Mouse (Mus musculus) heart, embryonic 10.5 days (tissue): ENCODE measurements around the gene Eln. TPM values are rescaled to one million over a fixed set of nuclear protein-coding genes. Genes with fewer than 3 reads are reported as not detected.

Experiments
- DNase-seq: peaks from one replicate; pipeline ENCODE4 v3.0.0-alpha.2; 2017; ENCODE audit warnings: low spot score
- H3K27ac ChIP-seq: fragments of 300-500 bp; sonication (generic); 2 replicates; pipeline ENCODE4 v1.5.1; 2016; ENCODE audit warnings: mild to moderate bottlenecking
- H3K27me3 ChIP-seq: fragments of 300-500 bp; sonication (generic); 2 replicates; pipeline ENCODE4 v1.6.1; 2016; ENCODE audit warnings: mild to moderate bottlenecking; ENCODE audit not compliant: poor library complexity, insufficient read depth, severe bottlenecking
- H3K36me3 ChIP-seq: fragments of 300-500 bp; sonication (generic); 2 replicates; pipeline ENCODE4 v1.6.1; 2016; ENCODE audit warnings: mild to moderate bottlenecking, moderate library complexity
- H3K4me1 ChIP-seq: fragments of 300-500 bp; sonication (generic); 2 replicates; pipeline ENCODE4 v1.6.1; 2016; ENCODE audit warnings: mild to moderate bottlenecking
- H3K4me3 ChIP-seq: fragments of 300-500 bp; sonication (generic); 2 replicates; pipeline ENCODE4 v1.5.1; 2016; ENCODE audit warnings: mild to moderate bottlenecking, moderate library complexity
- H3K9me3 ChIP-seq: fragments of 300-500 bp; sonication (generic); 2 replicates; pipeline ENCODE4 v1.6.1; 2016; ENCODE audit warnings: mild to moderate bottlenecking, moderate library complexity
- WGBS: fragments of 180-500 bp; shearing (Covaris S2); methylation state at CpG from one replicate; pipeline ENCODE4 v1.1.7; 2016; 5-methylcytosine and 5-hydroxymethylcytosine counted together
- polyA plus RNA-seq: library from polyadenylated mRNA; unstranded; fragments of >200 nt; fragmentation: Nextera tagmentation; extraction: Ambion mirVana; gene quantifications from 2 replicates; pipeline ENCODE4 v1.2.1, GENCODE M21; 2016

Eln gene
- polyA plus RNA-seq, 1 experiment from 2014 or later, result 8.0 TPM

DNA sequence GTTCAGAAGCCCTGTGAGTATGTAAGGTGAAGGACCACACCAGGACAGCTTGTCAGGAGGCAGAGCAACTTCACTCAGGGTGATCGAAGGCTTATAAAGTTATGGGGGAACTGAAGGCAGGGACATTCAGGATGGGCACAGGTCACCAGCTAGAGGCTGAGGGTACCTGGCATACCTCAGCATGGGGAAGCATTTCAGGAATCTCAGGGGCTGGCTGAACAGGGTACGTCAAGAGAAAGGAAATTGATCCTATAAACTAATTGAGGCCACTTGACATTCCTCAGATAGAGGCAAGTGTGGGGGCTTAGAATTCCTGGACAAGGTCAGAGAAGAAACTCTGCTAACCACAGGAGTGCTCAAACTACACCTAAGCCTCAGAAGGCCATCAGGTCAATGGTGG lies 51.6 kb downstream of the Eln start:
- H3K36me3 ChIP-seq, result no peaks in the 10 kb centered on the region
- no peaks in the 10 kb centered on the region for H3K9me3 ChIP-seq
- no peak overlapping the region for H3K27ac ChIP-seq
- no peaks in the 10 kb centered on the region for H3K27me3 ChIP-seq
- peaks cover 11% of the 10 kb centered on the region; the same call in 1 of the 2 replicates for H3K4me1 ChIP-seq
- H3K4me3 ChIP-seq, result no peak overlapping the region
- no peak for DNase-seq
- 40% methylated on average over 2 of the region's 2 CpGs for WGBS

DNA sequence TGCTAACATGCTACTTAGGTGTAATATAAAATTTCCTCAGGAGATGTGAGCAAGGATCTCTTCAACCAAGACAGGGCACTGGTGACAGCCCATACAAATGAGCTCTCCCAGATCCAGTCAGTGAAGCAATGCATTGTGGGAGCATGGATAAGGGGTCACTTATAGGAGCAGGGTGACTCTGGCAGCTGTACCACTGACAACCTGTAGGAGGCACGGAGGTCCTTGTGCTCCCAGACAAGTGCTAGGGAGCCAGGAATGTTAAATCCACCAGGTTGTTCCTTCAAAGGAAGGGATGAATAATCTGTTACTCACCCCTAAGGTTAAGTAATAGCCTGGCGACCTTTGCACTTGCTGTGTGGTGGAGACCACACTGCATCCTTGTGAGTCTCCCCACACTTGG lies 52.0 kb downstream of the Eln start:
- H3K27ac ChIP-seq, result 0 out of 2 replicates have a peak overlapping the region, but pooled peaks have one; percentile 12
- DNase-seq, result no peak
- 14% methylated on average over 2 of the region's 2 CpGs for WGBS
- no peaks in the 10 kb centered on the region for H3K9me3 ChIP-seq
- peaks cover 11% of the 10 kb centered on the region; the same call in 1 of the 2 replicates for H3K4me1 ChIP-seq
- H3K4me3 ChIP-seq, result no peak overlapping the region
- no peaks in the 10 kb centered on the region for H3K36me3 ChIP-seq
- H3K27me3 ChIP-seq, result no peaks in the 10 kb centered on the region

DNA sequence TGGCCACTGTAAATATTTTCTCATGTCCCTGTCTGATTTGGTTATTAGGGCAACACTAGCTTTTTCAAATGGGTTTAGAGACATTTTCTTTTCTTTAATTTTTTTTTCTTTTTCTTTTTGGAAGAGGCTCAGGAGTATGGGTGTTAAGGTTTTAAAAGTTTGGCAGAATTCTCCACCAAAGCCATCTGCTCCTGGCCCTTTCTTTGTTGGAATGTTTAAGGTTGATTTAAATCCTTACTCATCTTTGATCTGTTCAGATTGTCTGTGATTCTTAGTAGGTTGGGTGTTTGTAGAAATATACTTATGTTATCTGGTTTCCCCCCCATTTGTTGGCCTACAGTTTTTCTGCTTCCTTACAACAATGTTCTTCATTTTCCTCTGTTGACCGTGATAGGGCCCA lies 54.4 kb downstream of the Eln start:
- 96% methylated on average over 1 of the region's 1 CpGs for WGBS
- peaks cover 28% of the 10 kb centered on the region for H3K4me1 ChIP-seq

DNA sequence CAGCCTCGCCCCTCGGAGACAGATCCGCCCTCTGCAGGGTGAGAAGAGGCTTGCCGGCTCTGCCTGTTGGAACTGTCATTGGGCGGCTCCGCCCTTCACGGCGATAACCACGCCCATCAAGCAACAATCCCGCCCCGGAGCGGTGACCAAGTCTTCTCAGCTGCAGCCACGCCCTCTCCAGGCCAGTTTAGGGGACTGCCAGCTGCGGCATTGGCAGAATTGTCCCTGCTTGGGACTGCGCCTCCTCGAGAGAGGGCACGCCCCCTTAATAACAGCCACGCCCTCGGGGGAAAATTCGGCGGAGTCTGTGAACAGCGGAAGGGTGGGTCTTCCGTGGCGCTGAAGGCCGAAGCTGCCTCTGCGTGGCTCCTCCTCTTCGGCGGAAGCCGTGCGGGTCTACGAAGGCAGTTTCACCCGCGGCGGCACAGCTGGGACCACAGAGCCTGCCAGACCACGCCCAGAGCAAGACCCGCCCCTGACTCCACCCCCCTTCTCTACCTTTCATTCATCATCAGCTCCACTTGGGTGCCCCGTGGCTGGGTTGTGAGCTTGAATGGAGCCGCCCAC lies 58.3 kb downstream of the Eln start:
- Histone ChIP-seq H3K4me3 (peak overlapping the region; percentile 82), H3K4me1 (peaks cover 21% of the 10 kb centered on the region), H3K27me3 (peaks cover 5% of the 10 kb centered on the region; the same call in 1 of the 2 replicates), H3K36me3 (peaks cover 17% of the 10 kb centered on the region), H3K9me3 (no peaks in the 10 kb centered on the region), H3K27ac (peak overlapping the region; percentile 89)
- WGBS, result under 1% methylated on average over 38 of the region's 38 CpGs
- DNase-seq, result peak; percentile 100

More for the DNA sequence above, 54.4 kb downstream of the Eln start:
- H3K27ac ChIP-seq, result no peak overlapping the region
- H3K4me3 ChIP-seq, result no peak overlapping the region
- no peaks in the 10 kb centered on the region for H3K36me3 ChIP-seq
- H3K27me3 ChIP-seq, result no peaks in the 10 kb centered on the region
- DNase-seq, result no peak
- no peaks in the 10 kb centered on the region for H3K9me3 ChIP-seq

DNA sequence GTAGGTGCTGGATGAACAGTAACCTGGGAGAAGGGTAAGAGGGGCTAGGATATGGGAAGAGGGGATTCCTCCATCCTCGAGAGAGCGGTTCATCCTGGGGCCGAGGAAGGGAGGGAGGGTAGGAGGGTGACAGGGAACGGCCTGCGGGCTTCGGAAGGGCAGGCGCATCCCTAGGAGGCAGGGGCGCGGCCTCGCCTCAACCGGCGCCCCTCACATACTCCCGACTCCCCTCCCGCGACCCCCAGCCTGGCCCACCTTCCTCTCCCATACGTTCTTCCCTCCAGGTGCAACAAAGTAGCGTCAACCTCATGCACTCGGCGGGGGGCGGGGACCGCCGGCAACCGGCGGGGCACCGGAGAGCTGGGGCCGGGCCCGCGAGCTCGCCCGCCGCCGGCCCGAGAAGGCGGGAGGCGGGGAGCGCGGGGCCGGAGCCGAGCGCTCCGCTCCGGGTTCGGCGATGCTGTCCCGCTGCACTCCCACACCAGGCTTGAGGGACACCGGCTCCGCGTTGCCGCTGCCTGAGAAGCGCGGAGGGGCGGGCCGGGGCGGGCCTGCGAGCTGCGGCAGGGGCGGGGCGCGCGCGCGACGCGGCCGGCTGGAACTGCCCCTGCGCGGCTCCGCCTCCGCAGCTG lies 58.9 kb downstream of the Eln start, which contains the start of gene Limk1:
Limk1 (minus strand) TSS at position 513 of the 632 bp plus-strand sequence.
- Histone ChIP-seq H3K4me3 (peak within 1 kb of the TSS; percentile 82), H3K4me1 (peaks cover 21% of the 10 kb centered on the region), H3K9me3 (no peaks in the 10 kb centered on the region), H3K27ac (peak within 1 kb of the TSS; percentile 89), H3K36me3 (peaks cover 22% of the 10 kb centered on the region), H3K27me3 (peaks cover 5% of the 10 kb centered on the region; the same call in 1 of the 2 replicates)
- WGBS, result 1% methylated on average over 69 of the region's 69 CpGs
- no peak for DNase-seq

DNA sequence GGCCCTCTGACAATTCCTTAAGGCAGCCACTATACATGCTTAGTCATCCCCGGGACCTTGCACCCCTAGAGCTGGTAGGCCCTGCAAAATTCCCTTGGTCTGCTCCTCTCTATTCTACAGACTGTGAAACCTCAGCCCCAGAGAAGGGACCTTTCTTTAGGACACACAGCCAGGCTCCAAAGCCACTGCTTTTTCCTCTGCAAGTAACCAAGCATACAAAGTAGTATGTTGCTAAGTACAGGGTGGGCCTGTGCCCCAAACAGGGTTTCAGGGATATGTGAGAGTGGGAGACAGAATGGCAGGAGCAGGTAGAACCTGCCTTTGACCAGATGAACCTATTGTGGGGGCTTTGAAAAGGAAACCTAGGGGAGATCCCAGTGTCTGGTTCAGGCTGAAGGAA lies 59.9 kb downstream of the Eln start:
- Histone ChIP-seq H3K27ac (no peak overlapping the region), H3K36me3 (peaks cover 27% of the 10 kb centered on the region), H3K27me3 (peaks cover 5% of the 10 kb centered on the region; the same call in 1 of the 2 replicates), H3K4me1 (peaks cover 21% of the 10 kb centered on the region), H3K9me3 (no peaks in the 10 kb centered on the region), H3K4me3 (peak overlapping the region; percentile 82; the same call in 1 of the 2 replicates)
- WGBS, result 79% methylated on average over 1 of the region's 1 CpGs
- DNase-seq, result no peak

DNA sequence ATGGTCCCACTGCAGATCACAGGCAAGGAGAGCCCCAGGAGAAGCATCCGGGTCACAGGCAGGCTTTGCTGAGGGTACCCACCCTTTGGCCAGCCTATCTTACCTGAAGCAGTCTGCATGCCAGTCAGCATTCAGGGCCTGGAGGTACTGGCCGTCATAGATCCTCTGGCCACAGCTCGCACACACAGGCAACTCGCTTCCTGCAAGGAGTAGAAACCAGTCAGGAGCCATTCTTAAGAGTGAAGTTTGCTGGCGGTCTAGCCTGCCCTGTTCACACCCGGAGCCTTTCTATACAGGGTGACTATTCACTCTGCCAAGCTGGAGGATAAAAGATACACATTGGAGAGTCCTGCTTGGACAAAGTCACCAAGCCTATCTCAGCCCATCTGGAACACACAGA lies 60.6 kb downstream of the Eln start:
- H3K36me3 ChIP-seq, result peaks cover 27% of the 10 kb centered on the region
- H3K27ac ChIP-seq, result no peak overlapping the region; the same call in 1 of the 2 replicates
- WGBS, result 85% methylated on average over 6 of the region's 6 CpGs
- H3K4me3 ChIP-seq, result no peak overlapping the region
- no peaks in the 10 kb centered on the region for H3K9me3 ChIP-seq
- DNase-seq, result no peak
- H3K27me3 ChIP-seq, result peaks cover 5% of the 10 kb centered on the region; the same call in 1 of the 2 replicates
- H3K4me1 ChIP-seq, result peaks cover 21% of the 10 kb centered on the region

DNA sequence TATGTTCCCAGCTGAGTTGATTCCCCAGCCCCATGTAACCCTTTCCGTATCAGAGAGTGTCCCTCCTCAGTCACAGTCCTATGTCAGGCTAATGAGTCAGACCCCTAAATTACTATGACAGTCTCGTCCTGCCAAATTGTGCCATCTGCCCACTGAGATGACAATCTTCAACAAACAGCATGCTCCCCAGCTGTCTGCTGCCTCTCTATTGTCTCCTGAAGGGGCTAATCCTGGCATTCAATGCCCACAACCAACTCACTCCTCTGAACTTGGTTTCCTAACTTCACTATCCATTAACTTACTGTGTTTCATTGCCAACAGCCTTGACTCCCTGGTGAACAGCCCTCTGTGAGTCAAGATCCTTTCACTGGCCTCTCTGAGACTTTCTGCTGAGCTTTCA lies 62.7 kb downstream of the Eln start:
- 82% methylated on average over 2 of the region's 2 CpGs for WGBS
- H3K27ac ChIP-seq, result no peak overlapping the region
- peaks cover 5% of the 10 kb centered on the region; the same call in 1 of the 2 replicates for H3K27me3 ChIP-seq
- H3K36me3 ChIP-seq, result peaks cover 27% of the 10 kb centered on the region
- no peaks in the 10 kb centered on the region for H3K9me3 ChIP-seq
- DNase-seq, result no peak
- peaks cover 39% of the 10 kb centered on the region for H3K4me1 ChIP-seq
- no peak overlapping the region for H3K4me3 ChIP-seq

DNA sequence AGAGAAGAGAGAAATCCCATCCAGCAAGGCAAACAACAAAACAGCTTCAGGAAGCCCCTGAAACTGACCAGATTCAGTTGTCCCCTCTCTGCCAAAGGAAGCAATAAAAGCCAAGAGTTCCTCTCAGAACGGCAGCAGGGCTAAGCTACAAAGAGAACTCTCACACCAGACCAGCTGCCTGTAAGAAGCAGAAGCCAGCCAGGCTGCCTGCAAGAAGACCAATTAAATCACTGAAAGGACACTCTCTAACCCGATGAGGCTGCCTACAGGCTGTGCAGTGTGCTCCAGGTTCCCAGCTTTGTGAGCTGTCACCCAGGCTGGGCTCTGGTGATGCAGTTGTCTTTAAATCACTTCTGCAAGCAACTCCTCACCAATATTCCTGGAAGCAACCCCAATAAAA lies 63.3 kb downstream of the Eln start:
- Histone ChIP-seq H3K36me3 (peaks cover 27% of the 10 kb centered on the region), H3K9me3 (no peaks in the 10 kb centered on the region), H3K27ac (no peak overlapping the region), H3K27me3 (peaks cover 5% of the 10 kb centered on the region; the same call in 1 of the 2 replicates), H3K4me3 (no peak overlapping the region), H3K4me1 (peaks cover 40% of the 10 kb centered on the region)
- DNase-seq, result no peak
- WGBS, result 75% methylated on average over 2 of the region's 2 CpGs

DNA sequence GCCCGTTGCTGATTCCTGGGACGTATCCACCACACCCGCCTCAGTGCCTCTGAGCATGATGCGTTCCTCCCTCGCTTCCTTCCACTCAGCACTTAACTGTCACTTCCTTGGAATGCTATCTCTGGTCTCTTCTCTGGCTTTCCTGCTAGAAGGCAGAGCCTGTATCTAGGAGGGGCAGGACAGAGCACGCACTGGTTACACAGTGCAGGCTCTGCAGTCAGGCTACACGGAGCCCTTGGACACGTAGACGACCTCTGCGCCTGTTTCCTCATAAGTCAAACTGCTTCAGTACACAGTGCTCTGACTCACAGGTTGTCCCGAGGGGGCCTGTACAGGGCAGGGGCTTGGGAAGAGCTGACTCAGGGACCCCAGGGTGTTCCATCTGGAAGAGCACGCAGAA lies 66.9 kb downstream of the Eln start:
- Histone ChIP-seq H3K4me3 (0 out of 2 replicates have a peak overlapping the region, but pooled peaks have one; percentile 12), H3K27me3 (0 out of 2 replicates have a peak, but pooled peaks cover 4% of the 10 kb centered on the region), H3K9me3 (no peaks in the 10 kb centered on the region), H3K27ac (peak overlapping the region; percentile 54), H3K4me1 (peaks cover 61% of the 10 kb centered on the region), H3K36me3 (peaks cover 20% of the 10 kb centered on the region)
- 25% methylated on average over 12 of the region's 12 CpGs for WGBS
- no peak for DNase-seq

DNA sequence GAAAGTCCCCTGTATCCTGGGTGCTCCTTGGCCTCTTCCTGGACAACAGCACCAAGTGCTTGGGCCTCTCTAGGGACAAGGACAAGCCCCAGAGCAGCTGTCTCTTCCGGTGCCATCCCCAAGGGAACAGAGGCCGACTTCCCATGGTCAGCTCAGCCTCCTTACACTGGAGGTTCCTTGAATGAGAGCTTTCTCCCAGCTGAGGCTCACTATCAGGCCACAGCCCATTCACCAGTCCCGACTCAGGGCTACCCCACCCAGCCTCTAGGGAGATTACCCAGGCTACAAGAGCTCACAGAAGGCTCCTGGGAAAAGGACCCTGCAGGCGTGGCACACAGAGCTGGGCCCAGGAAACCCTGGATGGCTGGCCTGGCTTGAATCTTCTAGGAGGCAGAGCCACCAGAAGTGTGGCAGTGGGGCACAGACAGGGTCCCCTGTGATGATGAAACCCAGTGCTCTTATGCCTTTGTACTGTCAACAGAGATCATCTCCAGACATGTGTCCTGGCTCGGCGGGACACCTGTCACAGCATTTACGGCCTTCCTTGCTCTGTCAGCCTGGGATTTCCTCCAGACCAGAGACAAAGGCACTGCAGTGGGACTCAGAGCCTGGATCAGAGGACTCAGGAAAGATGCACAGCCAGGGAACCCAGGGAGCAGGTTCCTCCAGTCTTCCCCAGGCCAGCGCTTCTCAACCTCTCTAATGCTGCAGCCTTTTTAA lies 68.1 kb downstream of the Eln start:
- H3K27me3 ChIP-seq, result 0 out of 2 replicates have a peak, but pooled peaks cover 4% of the 10 kb centered on the region
- no peak overlapping the region for H3K4me3 ChIP-seq
- no peak for DNase-seq
- 48% methylated on average over 8 of the region's 8 CpGs for WGBS
- H3K4me1 ChIP-seq, result peaks cover 67% of the 10 kb centered on the region
- H3K9me3 ChIP-seq, result no peaks in the 10 kb centered on the region
- peak overlapping the region; percentile 92 for H3K27ac ChIP-seq
- peaks cover 12% of the 10 kb centered on the region for H3K36me3 ChIP-seq

DNA sequence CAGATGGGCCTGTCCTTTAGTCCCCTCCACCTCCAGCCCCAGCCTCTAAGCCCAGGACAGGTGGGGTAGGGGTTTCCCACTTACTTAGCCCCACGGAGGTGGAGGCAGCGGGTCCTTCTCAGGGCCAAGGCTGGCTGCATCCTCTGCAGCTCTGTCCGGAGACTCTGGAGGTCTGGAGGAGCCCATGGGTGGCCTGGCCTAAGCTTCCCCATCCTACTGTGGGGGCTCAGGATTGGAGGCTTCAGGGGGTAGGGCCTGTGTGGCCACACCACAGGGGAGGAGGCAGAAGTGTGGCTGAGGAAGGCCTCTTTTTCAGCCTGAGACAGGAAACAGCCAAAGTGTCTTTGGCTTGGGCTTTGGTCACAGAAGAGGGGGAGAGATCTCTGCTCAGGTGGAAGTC lies 69.1 kb downstream of the Eln start:
- no peak for DNase-seq
- 77% methylated on average over 3 of the region's 3 CpGs for WGBS
- Histone ChIP-seq H3K27ac (peak overlapping the region; percentile 92), H3K27me3 (0 out of 2 replicates have a peak, but pooled peaks cover 4% of the 10 kb centered on the region), H3K36me3 (peaks cover 8% of the 10 kb centered on the region; the same call in 1 of the 2 replicates), H3K4me1 (peaks cover 67% of the 10 kb centered on the region), H3K4me3 (no peak overlapping the region; the same call in 1 of the 2 replicates), H3K9me3 (no peaks in the 10 kb centered on the region)

DNA sequence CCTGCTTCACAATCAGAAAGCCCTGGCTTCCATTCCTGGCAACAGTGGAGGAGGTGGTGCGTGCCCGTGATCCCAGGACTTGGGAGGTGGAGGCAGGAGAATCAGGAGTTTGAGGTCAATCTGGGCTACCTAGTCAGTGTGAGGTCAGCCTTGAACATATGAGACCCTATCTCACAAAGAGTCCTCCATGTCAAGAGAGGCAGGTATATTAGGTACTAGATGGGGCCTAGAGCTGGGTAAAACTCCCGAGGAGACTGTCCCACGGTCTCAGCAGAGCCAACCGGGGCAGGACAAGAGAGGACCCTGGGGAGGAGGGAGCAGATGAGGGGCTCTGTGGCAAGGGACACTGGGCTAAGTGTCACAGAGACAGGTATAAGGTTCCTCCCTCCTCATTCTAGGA lies 69.6 kb downstream of the Eln start:
- Histone ChIP-seq H3K27me3 (0 out of 2 replicates have a peak, but pooled peaks cover 4% of the 10 kb centered on the region), H3K9me3 (no peaks in the 10 kb centered on the region), H3K36me3 (peaks cover 9% of the 10 kb centered on the region), H3K27ac (peak overlapping the region; percentile 92), H3K4me1 (peaks cover 67% of the 10 kb centered on the region), H3K4me3 (no peak overlapping the region)
- no peak for DNase-seq
- 86% methylated on average over 5 of the region's 5 CpGs for WGBS
